Mouse (Mus musculus): ENCODE results near the gene Ccdc82. TPM values are rescaled to one million over a fixed set of nuclear protein-coding genes. Genes with fewer than 3 reads are reported as not detected.

Ccdc82 gene
- total and polyA plus RNA-seq, 2 experiments from 2014 or later = 7.0 to 24.9 TPM

- H3K9ac ChIP-seq = no peak overlapping the region
- H3K27ac ChIP-seq (ENCODE audit: low read depth, low read length) = no peak overlapping the region
- H3K4me3 ChIP-seq (ENCODE audit: low read depth, low read length) = no peak overlapping the region
- 91% methylated on average over 3 of the region's 3 CpGs for WGBS
- H3K9me3 ChIP-seq (ENCODE audit: low read length) = no peaks in the 10 kb centered on the region
- no peaks in the 10 kb centered on the region for H3K4me1 ChIP-seq (ENCODE audit: insufficient read depth)
- DNase-seq = no peak
- H3K4me2 ChIP-seq (ENCODE audit: low read depth) = no peak overlapping the region
- ATAC-seq = no peak
- no peaks in the 10 kb centered on the region for H3K27me3 ChIP-seq (ENCODE audit: insufficient read depth, low read length)
- H3K36me3 ChIP-seq (ENCODE audit: insufficient read depth) = no peaks in the 10 kb centered on the region
- no peak for TF ChIP-seq CTCF (IDR thresholded peaks at IDR 0.05; ENCODE audit: low read depth)
Measured at GRCm38 (mm10) chr9:13260980-13261379, 14.2 kb downstream of the Ccdc82 start.

GRCm38 (mm10) chr9:13273219-13273618 lies 26.5 kb downstream of the Ccdc82 start:
- TF ChIP-seq CTCF (IDR thresholded peaks at IDR 0.05; ENCODE audit: low read depth) = no peak
- no peak overlapping the region for H3K27ac ChIP-seq (ENCODE audit: low read depth, low read length)
- no peaks in the 10 kb centered on the region for H3K36me3 ChIP-seq (ENCODE audit: insufficient read depth)
- H3K9ac ChIP-seq = no peak overlapping the region
- H3K4me1 ChIP-seq (ENCODE audit: insufficient read depth) = no peaks in the 10 kb centered on the region
- H3K4me3 ChIP-seq (ENCODE audit: low read depth, low read length) = no peak overlapping the region
- no peaks in the 10 kb centered on the region for H3K27me3 ChIP-seq (ENCODE audit: insufficient read depth, low read length)
- ATAC-seq (no peak), DNase-seq (no peak)
- no peak overlapping the region for H3K4me2 ChIP-seq (ENCODE audit: low read depth)
- no peaks in the 10 kb centered on the region for H3K9me3 ChIP-seq (ENCODE audit: low read length)
- WGBS = 92% methylated on average over 1 of the region's 1 CpGs

- H3K36me3 ChIP-seq (ENCODE audit: insufficient read depth) = 0 out of 2 replicates have a peak, but pooled peaks cover 4% of the 10 kb centered on the region
- H3K27me3 ChIP-seq (ENCODE audit: insufficient read depth, low read length) = no peaks in the 10 kb centered on the region
- no peak for TF ChIP-seq CTCF (IDR thresholded peaks at IDR 0.05; ENCODE audit: low read depth)
- WGBS = 70% methylated on average over 2 of the region's 2 CpGs
- ATAC-seq (no peak), DNase-seq (no peak)
- no peak overlapping the region for H3K4me3 ChIP-seq (ENCODE audit: low read depth, low read length)
- no peaks in the 10 kb centered on the region for H3K4me1 ChIP-seq (ENCODE audit: insufficient read depth)
- H3K4me2 ChIP-seq (ENCODE audit: low read depth) = no peak overlapping the region
- H3K9me3 ChIP-seq (ENCODE audit: low read length) = no peaks in the 10 kb centered on the region
- no peak overlapping the region for H3K9ac ChIP-seq
- no peak overlapping the region for H3K27ac ChIP-seq (ENCODE audit: low read depth, low read length)
Measured at GRCm38 (mm10) chr9:13287482-13287881, 40.7 kb downstream of the Ccdc82 start.

- WGBS = under 1% methylated on average over 28 of the region's 28 CpGs
- Histone ChIP-seq H3K9me3 (ENCODE audit: low read length) (no peaks in the 10 kb centered on the region), H3K27ac (ENCODE audit: low read depth, low read length) (peak overlapping the region; percentile 66), H3K4me3 (ENCODE audit: low read depth, low read length) (peak overlapping the region; percentile 57), H3K36me3 (ENCODE audit: insufficient read depth) (no peaks in the 10 kb centered on the region), H3K27me3 (ENCODE audit: insufficient read depth, low read length) (no peaks in the 10 kb centered on the region), H3K4me2 (ENCODE audit: low read depth) (peak overlapping the region; percentile 86), H3K4me1 (ENCODE audit: insufficient read depth) (peaks cover under 1% of the 10 kb centered on the region; the same call in 1 of the 2 replicates), H3K9ac (peak overlapping the region; percentile 66)
- peak; percentile 95 for ATAC-seq
- peak; percentile 87 for DNase-seq
- peak; percentile 75 for TF ChIP-seq CTCF (IDR thresholded peaks at IDR 0.05; ENCODE audit: low read depth)
Measured at GRCm38 (mm10) chr9:13296274-13297121, 49.7 kb downstream of the Ccdc82 start.

- under 1% methylated on average over 12 of the region's 12 CpGs for WGBS
- TF ChIP-seq CTCF (IDR thresholded peaks at IDR 0.05; ENCODE audit: low read depth) = no peak
- no peak for DNase-seq
- Histone ChIP-seq H3K9ac (peak overlapping the region; percentile 66), H3K4me2 (ENCODE audit: low read depth) (peak overlapping the region; percentile 86), H3K27me3 (ENCODE audit: insufficient read depth, low read length) (no peaks in the 10 kb centered on the region), H3K27ac (ENCODE audit: low read depth, low read length) (peak overlapping the region; percentile 66), H3K9me3 (ENCODE audit: low read length) (no peaks in the 10 kb centered on the region), H3K36me3 (ENCODE audit: insufficient read depth) (no peaks in the 10 kb centered on the region), H3K4me3 (ENCODE audit: low read depth, low read length) (peak overlapping the region; percentile 57), H3K4me1 (ENCODE audit: insufficient read depth) (peaks cover 8% of the 10 kb centered on the region; the same call in 1 of the 2 replicates)
- no peak for ATAC-seq
Measured at GRCm38 (mm10) chr9:13297122-13297667, 50.4 kb downstream of the Ccdc82 start.

GRCm38 (mm10) chr9:13297668-13298512 lies 51.1 kb downstream of the Ccdc82 start, which contains the start of gene Maml2:
TSS of gene Maml2 (plus strand) at chr9:13297957.
- H3K4me1 ChIP-seq (ENCODE audit: insufficient read depth) = peaks cover 9% of the 10 kb centered on the region; the same call in 1 of the 2 replicates
- DNase-seq = peak; percentile 72
- peak; percentile 54 for TF ChIP-seq CTCF (IDR thresholded peaks at IDR 0.05; ENCODE audit: low read depth)
- H3K4me3 ChIP-seq (ENCODE audit: low read depth, low read length) = peak within 1 kb of the TSS; percentile 57
- H3K27ac ChIP-seq (ENCODE audit: low read depth, low read length) = peak within 1 kb of the TSS; percentile 66
- WGBS = under 1% methylated on average over 23 of the region's 23 CpGs
- no peaks in the 10 kb centered on the region for H3K27me3 ChIP-seq (ENCODE audit: insufficient read depth, low read length)
- H3K9ac ChIP-seq = peak within 1 kb of the TSS; percentile 66
- H3K36me3 ChIP-seq (ENCODE audit: insufficient read depth) = no peaks in the 10 kb centered on the region
- H3K9me3 ChIP-seq (ENCODE audit: low read length) = no peaks in the 10 kb centered on the region
- peak; percentile 71 for ATAC-seq
- H3K4me2 ChIP-seq (ENCODE audit: low read depth) = peak within 1 kb of the TSS; percentile 86
